Mouse (Mus musculus) megakaryocyte, embryonic 14.5 days (primary cell): ENCODE measurements around the gene Rab19. TPM values are rescaled to one million over a fixed set of nuclear protein-coding genes. Genes with fewer than 3 reads are reported as not detected.
"Not testable (repeated sequence)": the region's sequence is repeated elsewhere in the genome, so short reads cannot be mapped to it uniquely, and the experiment has no call there.

Experiments
- H3K27me3 ChIP-seq: replicated peaks from 2 replicates; pipeline ENCODE3; 2012; ENCODE audit warnings: inconsistent platforms
- H3K36me3 ChIP-seq: replicated peaks from 2 replicates; pipeline ENCODE3; 2012; ENCODE audit warnings: low read length, inconsistent platforms, mixed read lengths
- H3K4me1 ChIP-seq: 2 replicates; pipeline ENCODE4 v1.6.1; 2012; ENCODE audit warnings: inconsistent platforms
- H3K4me3 ChIP-seq: replicated peaks from 2 replicates; pipeline ENCODE3; 2012; ENCODE audit warnings: moderate library complexity, mild to moderate bottlenecking, inconsistent platforms
- H3K9me3 ChIP-seq: 2 replicates; pipeline ENCODE4 v1.6.1; 2012; ENCODE audit warnings: inconsistent platforms
- FLI1 ChIP-seq: IDR thresholded peaks from 2 replicates; pipeline ENCODE4 v1.6.1; 2012; ENCODE audit warnings: low read length, inconsistent platforms, mixed read lengths
- GATA1 ChIP-seq: IDR thresholded peaks from 3 replicates; pipeline ENCODE4 v1.6.1; 2012; ENCODE audit warnings: mixed read lengths, low read length, inconsistent platforms, borderline replicate concordance
- polyA plus RNA-seq: library from polyadenylated mRNA; stranded (reverse); fragments of >175 nt; gene quantifications from 2 replicates; pipeline ENCODE4 v1.2.3, GENCODE M21; 2012; ENCODE audit warnings: low replicate concordance; ENCODE audit not compliant: insufficient read depth

Gene Rab19
- polyA plus RNA-seq, 1 experiment = not detected

GRCm38 (mm10) chr6:39347880-39348814 lies 32.8 kb upstream of the Rab19 start:
- no peak overlapping the region for H3K4me3 ChIP-seq
- H3K9me3 ChIP-seq = no peaks in the 10 kb centered on the region
- peaks cover 8% of the 10 kb centered on the region; the same call in 1 of the 2 replicates for H3K4me1 ChIP-seq
- peaks cover 83% of the 10 kb centered on the region for H3K27me3 ChIP-seq
- H3K36me3 ChIP-seq = no peaks in the 10 kb centered on the region
- TF ChIP-seq FLI1 = no peak
- no peak for TF ChIP-seq GATA1

DNA sequence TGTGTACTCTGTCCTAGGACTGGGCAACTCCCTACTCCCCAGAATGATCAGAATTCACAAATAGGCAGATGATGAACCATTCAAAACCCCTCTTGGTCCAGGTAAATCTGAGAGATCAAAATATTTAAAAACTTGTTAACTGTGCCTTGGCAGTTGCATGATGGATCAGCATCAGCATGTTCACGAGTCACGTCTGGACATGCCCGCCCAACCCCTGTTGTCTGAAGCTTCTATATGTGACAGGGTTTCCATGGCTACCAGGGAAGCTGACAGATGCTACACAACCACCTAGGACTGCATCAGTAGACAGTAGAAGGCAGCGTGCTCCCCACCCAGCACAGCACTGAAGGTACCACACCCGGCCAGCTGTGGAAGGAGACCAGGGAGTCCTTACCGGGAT lies 32.0 kb upstream of the Rab19 start:
- Histone ChIP-seq H3K27me3 (peaks cover 84% of the 10 kb centered on the region), H3K4me1 (peaks cover 8% of the 10 kb centered on the region; the same call in 1 of the 2 replicates), H3K4me3 (no peak overlapping the region), H3K9me3 (no peaks in the 10 kb centered on the region), H3K36me3 (no peaks in the 10 kb centered on the region)
- TF ChIP-seq GATA1 = no peak
- no peak for TF ChIP-seq FLI1

- H3K9me3 ChIP-seq, H3K4me1 ChIP-seq, H3K4me3 ChIP-seq, H3K36me3 ChIP-seq: not testable (repeated sequence)
- H3K27me3 ChIP-seq = peaks cover 55% of the 10 kb centered on the region
These were observed 21.8 kb upstream of the Rab19 start for GRCm38 (mm10) chr6:39359207-39359606.

GRCm38 (mm10) chr6:39362684-39363083 lies 18.3 kb upstream of the Rab19 start:
- TF ChIP-seq FLI1 = no peak
- TF ChIP-seq GATA1 = no peak

GRCm38 (mm10) chr6:39369631-39370030 lies 11.3 kb upstream of the Rab19 start:
- Histone ChIP-seq H3K9me3 (peaks cover 13% of the 10 kb centered on the region), H3K4me3 (no peak overlapping the region), H3K4me1 (peaks cover 9% of the 10 kb centered on the region; the same call in 1 of the 2 replicates), H3K27me3 (peaks cover 75% of the 10 kb centered on the region), H3K36me3 (no peaks in the 10 kb centered on the region)
- no peak for TF ChIP-seq FLI1
- no peak for TF ChIP-seq GATA1

More at GRCm38 (mm10) chr6:39362684-39363083, 18.3 kb upstream of the Rab19 start:
- peaks cover 51% of the 10 kb centered on the region for H3K27me3 ChIP-seq
- no peaks in the 10 kb centered on the region for H3K9me3 ChIP-seq
- H3K36me3 ChIP-seq = no peaks in the 10 kb centered on the region
- H3K4me1 ChIP-seq = no peaks in the 10 kb centered on the region
- no peak overlapping the region for H3K4me3 ChIP-seq

DNA sequence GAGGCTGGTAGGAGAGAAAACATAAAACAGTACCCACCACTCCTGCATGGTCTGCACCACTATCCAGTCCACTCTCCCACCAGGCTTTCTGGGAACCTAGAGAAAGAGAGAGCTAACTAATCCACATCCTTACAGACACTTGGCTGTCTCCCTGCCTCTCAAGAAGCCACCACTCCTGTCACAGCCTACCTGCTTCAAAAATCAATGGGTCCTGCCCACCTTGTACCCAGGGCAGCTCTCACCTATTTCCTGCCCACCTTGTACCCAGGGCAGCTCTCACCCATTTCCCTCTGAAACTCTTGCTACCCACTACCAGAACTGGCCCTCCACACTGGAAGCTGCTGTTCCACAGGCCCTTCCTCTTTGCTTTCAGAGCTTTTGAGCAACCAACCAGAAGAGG lies 8.9 kb upstream of the Rab19 start:
- Histone ChIP-seq H3K4me3 (no peak overlapping the region), H3K9me3 (peaks cover 15% of the 10 kb centered on the region), H3K36me3 (no peaks in the 10 kb centered on the region), H3K27me3 (peaks cover 84% of the 10 kb centered on the region), H3K4me1 (peaks cover 11% of the 10 kb centered on the region)
- TF ChIP-seq GATA1 = no peak
- no peak for TF ChIP-seq FLI1

DNA sequence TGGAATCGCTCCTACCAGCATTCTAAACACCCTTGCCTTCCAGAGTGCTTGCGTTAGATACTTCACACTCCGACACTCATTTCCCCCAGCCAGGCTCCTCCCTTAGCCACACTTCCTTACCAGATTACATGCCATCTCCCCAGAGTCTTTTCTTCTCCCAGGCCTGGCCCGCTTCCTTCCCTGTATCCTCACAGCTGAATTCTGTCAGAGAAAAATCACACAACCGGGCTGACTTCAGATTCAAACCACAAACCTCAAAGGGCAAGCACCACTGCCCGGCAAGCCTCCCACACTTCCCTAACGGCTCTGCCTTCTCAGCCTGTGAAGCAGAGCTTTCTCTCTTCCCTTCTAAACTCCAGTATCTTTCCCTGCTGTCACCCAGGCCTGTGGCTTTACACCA lies 8.2 kb upstream of the Rab19 start:
- no peak overlapping the region for H3K4me3 ChIP-seq
- TF ChIP-seq FLI1 (no peak), GATA1 (no peak)
- peaks cover 18% of the 10 kb centered on the region for H3K4me1 ChIP-seq
- no peaks in the 10 kb centered on the region for H3K36me3 ChIP-seq
- peaks cover 85% of the 10 kb centered on the region for H3K27me3 ChIP-seq
- H3K9me3 ChIP-seq = peaks cover 15% of the 10 kb centered on the region

GRCm38 (mm10) chr6:39373301-39373955 lies 7.5 kb upstream of the Rab19 start:
- peaks cover 15% of the 10 kb centered on the region for H3K9me3 ChIP-seq
- TF ChIP-seq FLI1 (no peak), GATA1 (no peak)
- H3K4me3 ChIP-seq = no peak overlapping the region
- H3K4me1 ChIP-seq = peaks cover 19% of the 10 kb centered on the region
- no peaks in the 10 kb centered on the region for H3K36me3 ChIP-seq
- H3K27me3 ChIP-seq = peaks cover 86% of the 10 kb centered on the region

DNA sequence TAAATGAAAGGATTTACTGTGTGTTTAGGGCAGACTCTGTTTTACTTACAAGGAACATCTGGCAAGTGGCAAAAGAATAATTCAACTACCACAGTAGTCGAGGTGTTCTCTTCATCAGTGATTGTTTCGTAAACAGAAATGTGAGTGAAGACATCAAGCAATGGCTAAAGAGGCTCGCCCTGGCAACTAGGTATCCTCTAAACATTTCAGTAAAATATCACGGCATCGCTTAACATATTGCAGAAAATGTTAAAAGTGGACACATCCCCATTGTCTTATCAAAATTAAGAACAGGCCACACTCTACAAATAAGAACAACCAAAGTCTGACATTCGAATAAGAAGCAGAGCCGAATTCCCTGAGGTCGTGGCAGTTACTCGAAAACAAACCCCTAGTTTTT lies 4.2 kb upstream of the Rab19 start:
- peaks cover 88% of the 10 kb centered on the region for H3K27me3 ChIP-seq

DNA sequence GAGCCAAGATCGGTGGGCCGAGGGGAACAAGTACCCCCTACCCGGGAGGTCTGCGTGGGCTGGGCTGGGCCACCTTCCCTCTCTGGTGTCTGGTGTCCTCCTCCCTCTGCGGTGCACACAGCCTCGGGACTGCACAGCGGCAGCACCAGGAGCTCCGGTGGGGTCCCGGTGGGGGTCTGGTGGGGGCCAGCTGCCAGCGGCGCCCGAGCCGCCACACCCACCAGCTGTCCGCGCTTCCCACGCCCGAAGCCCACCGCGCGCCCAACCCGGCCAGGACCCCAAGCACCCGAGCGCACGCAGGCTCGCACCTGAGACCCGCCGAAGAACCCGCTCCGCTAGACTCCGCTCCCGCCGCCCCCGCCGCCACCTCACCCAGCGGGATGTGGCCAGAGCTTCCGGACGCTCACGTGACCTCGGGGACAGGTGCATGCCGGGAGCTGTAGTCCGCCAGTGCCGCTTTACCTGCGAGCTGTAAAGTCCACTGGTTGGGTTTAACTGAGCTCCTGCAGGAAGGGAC lies 3.6 kb upstream of the Rab19 start, which contains the start of gene Slc37a3:
Slc37a3 (minus strand) TSS at position 365 of the 517 bp plus-strand sequence.
- peaks cover 15% of the 10 kb centered on the region for H3K9me3 ChIP-seq
- H3K4me1 ChIP-seq = peaks cover 51% of the 10 kb centered on the region
- TF ChIP-seq FLI1 = no peak
- TF ChIP-seq GATA1 = no peak
- H3K27me3 ChIP-seq = peaks cover 90% of the 10 kb centered on the region
- H3K36me3 ChIP-seq = no peaks in the 10 kb centered on the region
- H3K4me3 ChIP-seq = peak within 1 kb of the TSS; percentile 93

More for the DNA sequence above, 4.2 kb upstream of the Rab19 start:
- Histone ChIP-seq H3K4me1 (peaks cover 51% of the 10 kb centered on the region), H3K36me3 (no peaks in the 10 kb centered on the region), H3K4me3 (peak overlapping the region; percentile 93), H3K9me3 (peaks cover 15% of the 10 kb centered on the region)
- no peak for TF ChIP-seq GATA1
- TF ChIP-seq FLI1 = no peak

GRCm38 (mm10) chr6:39378161-39378835 lies 2.7 kb upstream of the Rab19 start:
- H3K27me3 ChIP-seq = peaks cover 89% of the 10 kb centered on the region
- not testable (repeated sequence) for H3K4me3 ChIP-seq, H3K36me3 ChIP-seq
- peaks cover 15% of the 10 kb centered on the region for H3K9me3 ChIP-seq
- peaks cover 43% of the 10 kb centered on the region for H3K4me1 ChIP-seq
